Comparison of ENCODE assay signal across 13 mouse cellular contexts in genomic region chr16:6840007-6840406, GRCm38 (mm10).
DNase-seq lines count a peak whose midpoint lies in the region; ATAC-seq and TF ChIP-seq lines count a peak whose summit lies in the region.
"Had no signal": no experiment of that assay in that cellular context is flagged by ENCODE, and none has a peak within 500 bp of the region (broad histone marks: within the 10 kb centered on the region; RNA-seq: fewer than 3 reads in every experiment).

No protein-coding gene starts in this region.

- peaks cover 12% of the 10 kb centered on the region for H3K4me1 ChIP-seq in heart, embryonic 12.5 days (replicated peaks)
- 0 out of 2 replicates have a peak, but pooled peaks cover 3% of the 10 kb centered on the region for H3K4me1 ChIP-seq in kidney, postnatal 0 days (replicated peaks; ENCODE audit: insufficient read depth, low read length)
- peaks cover 38% of the 10 kb centered on the region for H3K4me1 ChIP-seq in hindbrain, embryonic 13.5 days (replicated peaks)
- H3K4me1 ChIP-seq in midbrain, embryonic 16.5 days (ENCODE audit: control insufficient read depth, insufficient read depth, low read length): peaks cover 20% of the 10 kb centered on the region
- H3K4me1 ChIP-seq: embryonic facial prominence, embryonic 12.5 days; liver, embryonic 13.5 days; megakaryocyte, embryonic 14.5 days had no signal

- H3K27ac ChIP-seq in heart, embryonic 12.5 days (ENCODE audit: poor library complexity, severe bottlenecking): no peak overlapping the region
- no peak overlapping the region for H3K27ac ChIP-seq in kidney, postnatal 0 days
- H3K27ac ChIP-seq in hindbrain, embryonic 13.5 days: peak overlapping the region; percentile 82
- H3K27ac ChIP-seq in midbrain, embryonic 16.5 days (ENCODE audit: low read length): peak overlapping the region; percentile 60
- H3K27ac ChIP-seq: embryonic facial prominence, embryonic 12.5 days; liver, embryonic 13.5 days had no signal

- ATAC-seq in heart, embryonic 12.5 days (ENCODE audit: insufficient number of reproducible peaks, low FRiP score): no peak
- no peak for ATAC-seq in kidney, postnatal 0 days (replicated peaks; ENCODE audit: low FRiP score, low read depth)
- 0 out of 2 replicates have a peak, but pooled peaks have one; percentile 36 for ATAC-seq in hindbrain, embryonic 13.5 days (ENCODE audit: low FRiP score)
- no peak for ATAC-seq in midbrain, embryonic 16.5 days

- no peaks in the 10 kb centered on the region for H3K36me3 ChIP-seq in heart, embryonic 12.5 days
- H3K36me3 ChIP-seq in kidney, postnatal 0 days (ENCODE audit: insufficient read depth, low read length): no peaks in the 10 kb centered on the region
- no peaks in the 10 kb centered on the region for H3K36me3 ChIP-seq in hindbrain, embryonic 13.5 days
- no peaks in the 10 kb centered on the region for H3K36me3 ChIP-seq in midbrain, embryonic 16.5 days (ENCODE audit: control insufficient read depth, insufficient read depth, low read length)
- H3K36me3 ChIP-seq: embryonic facial prominence, embryonic 12.5 days; liver, embryonic 13.5 days had no signal

- H3K9ac ChIP-seq in heart, embryonic 12.5 days: no peak overlapping the region
- H3K9ac ChIP-seq in kidney, postnatal 0 days (ENCODE audit: low read depth, low read length): no peak overlapping the region
- H3K9ac ChIP-seq in hindbrain, embryonic 13.5 days: no peak overlapping the region; the same call in 1 of the 2 replicates
- peak overlapping the region; percentile 28; the same call in 1 of the 2 replicates for H3K9ac ChIP-seq in midbrain, embryonic 16.5 days (ENCODE audit: low read depth, low read length)
- H3K9ac ChIP-seq: embryonic facial prominence, embryonic 12.5 days; liver, embryonic 13.5 days had no signal

- no peak for TF ChIP-seq CTCF in kidney, postnatal 0 days (IDR thresholded peaks at IDR 0.05; ENCODE audit: low read depth)

- 42% methylated on average over 3 of the region's 3 CpGs for WGBS in heart, embryonic 12.5 days
- 61% methylated on average over 3 of the region's 3 CpGs for WGBS in kidney, postnatal 0 days
- 53% methylated on average over 3 of the region's 3 CpGs for WGBS in hindbrain, embryonic 13.5 days
- 46% methylated on average over 3 of the region's 3 CpGs for WGBS in midbrain, embryonic 16.5 days

- H3K4me2 ChIP-seq in heart, embryonic 12.5 days: peak overlapping the region; percentile 41
- no peak overlapping the region for H3K4me2 ChIP-seq in kidney, postnatal 0 days (ENCODE audit: low read length)
- peak overlapping the region; percentile 21 for H3K4me2 ChIP-seq in hindbrain, embryonic 13.5 days
- H3K4me2 ChIP-seq in midbrain, embryonic 16.5 days (ENCODE audit: low read length): peak overlapping the region; percentile 28
- H3K4me2 ChIP-seq: embryonic facial prominence, embryonic 12.5 days; liver, embryonic 13.5 days had no signal

- H3K9me3 ChIP-seq in heart, embryonic 12.5 days (replicated peaks): no peaks in the 10 kb centered on the region
- H3K9me3 ChIP-seq in kidney, postnatal 0 days (replicated peaks; ENCODE audit: low read length): no peaks in the 10 kb centered on the region
- H3K9me3 ChIP-seq in hindbrain, embryonic 13.5 days: no peaks in the 10 kb centered on the region
- no peaks in the 10 kb centered on the region for H3K9me3 ChIP-seq in midbrain, embryonic 16.5 days (replicated peaks; ENCODE audit: control insufficient read depth, low read length, poor library complexity, severe bottlenecking)
- H3K9me3 ChIP-seq: embryonic facial prominence, embryonic 12.5 days; liver, embryonic 13.5 days; megakaryocyte, embryonic 14.5 days had no signal

- no peak overlapping the region for H3K4me3 ChIP-seq in heart, embryonic 12.5 days
- H3K4me3 ChIP-seq in kidney, postnatal 0 days (replicated peaks; ENCODE audit: low read depth, low read length): no peak overlapping the region
- peak overlapping the region; percentile 17; the same call in 1 of the 2 replicates for H3K4me3 ChIP-seq in hindbrain, embryonic 13.5 days
- H3K4me3 ChIP-seq in midbrain, embryonic 16.5 days (ENCODE audit: low read depth, low read length): no peak overlapping the region; the same call in 1 of the 2 replicates
- H3K4me3 ChIP-seq: embryonic facial prominence, embryonic 12.5 days; liver, embryonic 13.5 days; megakaryocyte, embryonic 14.5 days had no signal

- DNase-seq in heart, adult 9 months (ENCODE audit: low spot score in 2 of 2): no peak
- peak; percentile 16 for DNase-seq in kidney, postnatal 0 days (ENCODE audit: low spot score)
- DNase-seq in kidney, adult 9 months: no peak
- no peak for DNase-seq in adrenal gland, postnatal 10 days
- no peak for DNase-seq in adipocyte (ENCODE audit: low spot score)
- DNase-seq: B cell, adult 2 months had no signal

- no peaks in the 10 kb centered on the region for H3K27me3 ChIP-seq in heart, embryonic 12.5 days (replicated peaks)
- H3K27me3 ChIP-seq in kidney, postnatal 0 days (ENCODE audit: insufficient read depth, low read length): no peaks in the 10 kb centered on the region
- H3K27me3 ChIP-seq in hindbrain, embryonic 13.5 days: no peaks in the 10 kb centered on the region
- H3K27me3 ChIP-seq in midbrain, embryonic 16.5 days (ENCODE audit: control insufficient read depth, insufficient read depth, low read depth, low read length): no peaks in the 10 kb centered on the region
- H3K27me3 ChIP-seq: embryonic facial prominence, embryonic 12.5 days; liver, embryonic 13.5 days; megakaryocyte, embryonic 14.5 days; Patski had no signal

Comparison
In these comparisons a context has a peak if more than half of its experiments do, and no peak if none do; other contexts are left out.
1. H3K27ac ChIP-seq: peak in hindbrain, embryonic 13.5 days (single experiment) and midbrain, embryonic 16.5 days (single experiment); none in heart, embryonic 12.5 days (single experiment) and kidney, postnatal 0 days (single experiment).